Mouse (Mus musculus) natural killer cell, adult 2 months (primary cell): ENCODE data around the gene Slc16a6.

Source experiments
- DNase-seq, 2 experiments: peaks; one replicate each; pipeline ENCODE4 v3.0.0; 2022; ENCODE audit warnings: low spot score in 2 of 2

Gene Slc16a6

DNA sequence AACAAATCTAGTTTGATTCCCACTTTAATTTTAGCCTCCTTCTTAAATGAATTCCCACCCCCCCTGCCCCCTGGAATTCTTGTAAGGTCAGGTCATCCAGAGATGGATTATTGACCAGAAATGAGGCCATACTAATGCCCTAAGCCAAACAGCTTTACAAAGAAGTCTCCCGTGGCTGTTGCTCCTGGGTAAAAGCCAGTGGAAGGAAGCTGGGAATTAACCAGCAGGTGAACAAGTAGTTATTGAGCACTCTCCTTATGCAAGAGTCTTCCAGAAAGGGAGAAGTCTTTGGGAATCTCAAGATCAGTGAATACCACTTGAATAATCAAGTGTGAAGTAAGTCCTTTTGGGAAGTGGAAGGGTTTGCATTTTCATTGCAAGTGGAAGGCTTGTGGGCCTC, 13.7 kb upstream of the Slc16a6 start:
- no peak for DNase-seq

DNA sequence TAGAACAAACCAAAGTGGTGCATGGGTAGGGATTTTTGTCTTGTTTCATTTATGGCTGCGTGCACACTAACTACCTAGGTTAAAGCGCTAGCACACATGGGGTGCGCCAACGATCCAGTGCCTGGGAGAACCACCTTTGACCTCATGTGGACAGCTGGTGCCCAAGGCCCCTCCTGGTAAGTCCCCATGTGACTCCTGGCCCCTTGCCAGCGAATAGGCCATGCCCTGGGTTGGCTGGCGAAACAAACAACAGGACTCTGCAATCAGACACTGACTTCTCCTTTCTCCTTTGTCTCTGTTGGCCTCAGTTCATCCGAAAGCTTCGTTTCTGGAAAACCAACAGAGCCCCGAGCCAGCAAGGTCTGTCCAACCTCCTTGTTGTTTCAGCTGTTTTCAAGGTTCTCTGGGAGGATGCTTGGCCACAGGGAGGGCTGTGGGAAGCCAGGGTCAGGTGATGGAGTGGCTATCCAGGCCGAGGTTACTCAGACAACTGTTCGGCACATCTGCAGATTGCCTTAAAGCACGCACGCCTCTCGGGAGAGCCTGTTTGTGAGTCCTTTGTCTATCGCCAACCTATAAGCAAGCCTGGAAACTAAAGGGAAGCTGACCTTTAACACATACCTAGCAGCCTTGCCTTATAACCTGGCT, 12.1 kb upstream of the Slc16a6 start:
- no peak for DNase-seq

DNA sequence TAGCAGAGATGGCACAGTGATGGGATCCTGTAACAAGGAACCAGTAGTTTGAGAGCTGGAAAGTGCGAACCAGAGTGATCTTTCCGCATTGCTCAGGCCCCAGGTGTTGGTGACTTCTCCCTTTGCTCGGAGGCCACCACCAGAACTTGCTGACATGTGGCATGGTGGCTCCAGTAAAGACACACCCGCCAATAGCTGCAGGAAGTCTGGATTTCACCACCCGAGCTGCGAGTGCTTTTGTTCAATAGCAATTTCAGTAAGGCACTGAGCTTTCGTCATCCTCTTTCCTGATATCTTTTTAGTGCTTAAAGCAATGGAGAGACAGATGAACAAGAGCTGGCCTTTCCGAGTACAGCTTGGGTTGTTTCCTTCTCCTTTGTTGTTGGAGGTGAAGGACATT, 7.0 kb upstream of the Slc16a6 start:
- DNase-seq: no peak

DNA sequence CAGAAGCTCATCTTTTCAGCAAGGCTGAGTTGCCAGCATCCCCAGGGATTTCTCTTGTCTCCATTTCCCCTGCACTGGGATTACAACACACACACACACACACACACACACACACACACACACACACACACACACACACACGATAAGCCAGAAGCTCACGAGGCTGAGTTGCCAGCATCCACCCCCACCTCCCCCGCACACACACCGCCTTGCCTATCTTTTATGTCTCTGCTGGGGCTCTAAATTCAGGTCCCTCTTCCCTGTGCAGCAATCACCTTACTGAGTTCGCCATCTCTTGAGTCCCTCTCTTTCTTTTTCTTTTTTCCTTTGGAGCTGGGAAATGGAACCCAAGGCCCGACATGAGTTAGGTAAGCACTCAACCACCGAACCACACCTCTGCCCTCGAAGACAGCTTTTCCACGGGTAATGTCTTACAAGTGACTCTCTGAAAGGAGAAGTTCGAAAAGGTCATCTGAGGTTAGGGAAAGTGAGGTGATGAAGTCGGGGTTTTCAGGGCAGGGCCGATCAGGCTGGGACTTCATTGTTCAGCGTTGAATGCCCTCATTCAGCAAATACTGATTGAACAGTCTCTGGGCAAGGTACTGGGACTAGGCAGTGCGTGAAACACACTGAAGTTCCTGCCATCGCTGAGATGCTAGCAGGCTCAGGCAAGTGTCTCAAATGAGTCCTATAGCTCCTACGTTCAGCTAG, 6.3 kb upstream of the Slc16a6 start:
- DNase-seq: peak in 1 of 2 experiments; percentile 8

DNA sequence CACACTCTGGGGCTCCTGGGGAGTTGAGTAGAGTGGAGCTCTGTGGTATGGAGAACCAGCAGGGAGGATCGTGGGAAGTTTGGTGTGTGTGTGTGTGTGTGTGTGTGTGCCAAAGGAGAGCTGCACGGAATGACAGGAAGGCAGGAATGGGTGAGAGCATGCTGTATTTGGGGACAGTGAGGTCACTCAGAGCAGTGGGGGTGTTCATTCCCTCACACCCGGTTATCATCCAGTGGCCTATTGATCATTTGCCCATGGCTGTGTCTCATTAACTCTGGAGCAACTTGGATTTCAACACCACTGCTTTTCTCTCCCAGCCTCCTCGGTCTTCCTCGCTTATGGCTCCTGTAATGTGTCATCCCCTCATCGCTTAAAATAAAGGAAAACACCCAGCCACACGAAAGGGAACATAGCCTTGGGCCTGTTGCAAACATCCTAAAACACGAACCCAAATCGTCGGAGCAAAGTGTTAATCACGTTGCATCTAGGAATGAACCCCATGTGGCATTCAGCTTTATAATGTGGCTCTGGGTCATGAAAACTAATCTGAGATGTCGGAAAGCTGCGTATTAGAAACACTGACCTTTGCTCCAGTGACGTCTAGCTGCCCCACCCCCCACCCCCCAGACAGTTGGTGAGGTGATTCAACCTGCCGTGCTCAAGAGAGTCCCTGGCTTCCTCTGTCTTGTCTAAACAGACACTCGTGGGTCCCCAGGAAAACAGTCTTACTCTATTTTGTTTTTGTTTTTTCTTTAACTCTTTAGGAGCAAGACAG, 4.4 kb upstream of the Slc16a6 start:
- DNase-seq: no peak

DNA sequence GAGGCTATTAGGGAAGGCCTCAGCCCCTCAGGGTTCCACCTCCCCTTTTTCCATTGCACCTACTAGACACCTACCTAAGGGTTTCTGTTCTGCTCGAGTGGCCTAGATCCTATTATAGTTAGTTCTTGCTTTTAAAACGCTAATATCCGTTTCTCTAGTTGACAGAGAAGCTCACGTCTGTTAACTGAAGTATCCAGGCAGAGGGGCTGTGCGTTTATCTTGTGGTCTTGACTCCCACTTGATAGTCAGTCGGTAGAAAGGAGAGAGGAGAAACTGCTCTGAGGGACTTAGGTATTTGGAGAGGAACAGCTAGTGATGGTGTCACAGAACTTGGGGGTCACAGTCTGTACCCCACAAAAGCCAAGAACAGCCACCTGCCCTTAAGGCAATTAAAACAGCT, 3.3 kb upstream of the Slc16a6 start:
- DNase-seq: no peak

DNA sequence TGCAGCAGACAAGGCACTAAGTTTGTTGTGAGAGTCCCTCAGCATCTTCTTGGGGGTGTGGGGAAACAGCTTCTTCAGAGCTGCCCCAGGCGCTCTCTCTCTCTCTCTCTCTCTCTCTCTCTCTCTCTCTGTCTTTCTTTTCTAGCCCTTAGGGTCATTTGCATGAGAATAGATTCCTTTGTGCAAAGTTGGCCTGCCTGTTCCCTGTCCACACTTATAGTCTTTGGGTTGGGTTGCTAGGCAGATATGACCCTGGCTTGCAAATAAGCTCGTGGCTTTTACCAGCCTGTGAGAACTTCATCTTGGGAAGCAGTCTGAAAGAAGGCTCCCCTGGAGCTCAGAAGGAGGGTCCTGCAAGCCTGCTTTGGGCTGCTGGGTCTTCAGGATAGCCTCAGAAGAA, 2.8 kb upstream of the Slc16a6 start:
- DNase-seq: no peak

DNA sequence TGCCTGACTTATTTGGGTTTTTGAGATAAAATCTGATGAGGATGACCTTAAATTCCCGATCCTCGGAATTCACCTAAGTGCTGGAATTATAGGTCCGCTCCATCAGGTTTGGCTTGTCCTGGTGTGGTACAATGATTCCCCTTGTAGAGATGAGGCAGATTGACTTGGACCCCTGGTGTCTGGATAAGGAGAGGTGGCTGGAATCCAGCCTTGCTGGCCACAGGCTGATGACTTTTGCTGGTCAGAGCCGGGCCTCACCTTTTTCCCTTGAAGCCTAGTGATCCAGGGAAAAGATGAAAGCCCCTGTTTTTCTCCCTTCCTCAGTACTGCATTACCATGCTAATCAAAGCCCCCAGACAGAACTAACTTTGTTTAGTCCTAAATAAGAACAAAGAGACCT, 2.3 kb upstream of the Slc16a6 start:
- no peak for DNase-seq

DNA sequence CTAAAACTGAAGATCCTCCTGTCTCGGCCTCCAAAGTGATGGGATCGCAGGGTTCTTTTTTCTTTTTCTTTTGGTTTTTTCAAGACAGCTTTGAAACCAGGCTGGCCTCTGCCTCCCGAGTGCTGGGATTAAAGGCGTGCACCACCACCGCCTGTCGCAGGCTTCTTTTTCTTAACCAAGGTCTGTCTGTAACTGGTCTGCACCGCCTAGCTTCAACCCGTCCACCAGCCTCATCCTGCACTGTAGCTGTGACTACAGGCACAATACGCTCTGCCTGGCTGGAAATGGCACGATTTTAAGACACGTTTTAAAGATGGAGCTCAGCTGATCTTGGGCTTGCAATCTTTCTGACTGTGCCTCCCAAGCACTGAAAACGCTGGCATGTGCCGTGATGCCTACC, 1.4 kb upstream of the Slc16a6 start:
- DNase-seq: no peak

DNA sequence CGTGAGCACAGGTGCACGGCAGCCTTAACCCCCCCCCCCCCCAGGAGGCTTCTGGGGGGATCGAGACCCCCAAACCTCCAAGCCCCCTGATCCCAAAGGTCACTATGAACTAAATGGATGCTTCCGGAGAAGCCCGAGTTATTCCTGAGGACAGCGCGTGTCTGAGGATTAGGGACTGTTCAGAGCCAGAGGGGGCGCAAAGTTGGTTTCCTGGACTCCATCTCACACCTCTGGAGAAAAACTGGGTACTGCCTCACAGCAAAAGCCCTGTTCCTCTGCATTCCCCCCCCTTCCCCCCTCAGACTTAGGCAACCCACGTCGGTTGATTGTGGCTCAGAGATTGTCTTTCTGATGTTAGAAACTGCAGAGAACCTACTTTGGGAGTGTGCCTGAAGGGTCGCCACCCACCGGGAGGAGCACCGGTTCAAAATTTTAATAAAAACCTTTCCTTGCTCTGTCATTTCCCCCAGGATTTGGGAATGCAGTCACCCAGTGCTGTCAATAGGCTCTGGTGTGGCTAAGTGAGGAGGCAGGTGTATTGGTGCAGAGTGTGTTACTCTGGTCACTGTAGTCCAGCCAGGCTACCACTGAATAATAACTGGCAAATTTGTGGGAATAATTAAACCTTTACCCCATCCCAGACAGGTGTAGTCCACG, 816 bp upstream of the Slc16a6 start:
- DNase-seq: no peak

DNA sequence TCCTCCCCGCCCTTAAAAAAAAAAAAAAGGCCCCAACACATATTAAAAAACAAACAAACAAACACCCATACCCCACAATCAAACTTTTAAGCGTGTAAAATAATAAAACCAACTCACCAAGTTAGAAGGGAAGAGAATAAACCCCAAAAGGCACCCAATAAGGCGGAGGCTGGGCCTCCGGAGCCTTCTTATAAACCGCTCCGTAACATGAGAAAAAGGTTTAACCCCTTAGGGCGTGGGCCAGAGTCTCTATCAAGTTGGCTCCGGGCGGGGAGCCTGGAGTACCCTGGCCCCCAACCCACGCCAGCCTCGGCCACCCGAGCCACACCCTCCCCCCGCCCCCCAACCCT, 602 bp downstream of the Slc16a6 start:
- no peak for DNase-seq

DNA sequence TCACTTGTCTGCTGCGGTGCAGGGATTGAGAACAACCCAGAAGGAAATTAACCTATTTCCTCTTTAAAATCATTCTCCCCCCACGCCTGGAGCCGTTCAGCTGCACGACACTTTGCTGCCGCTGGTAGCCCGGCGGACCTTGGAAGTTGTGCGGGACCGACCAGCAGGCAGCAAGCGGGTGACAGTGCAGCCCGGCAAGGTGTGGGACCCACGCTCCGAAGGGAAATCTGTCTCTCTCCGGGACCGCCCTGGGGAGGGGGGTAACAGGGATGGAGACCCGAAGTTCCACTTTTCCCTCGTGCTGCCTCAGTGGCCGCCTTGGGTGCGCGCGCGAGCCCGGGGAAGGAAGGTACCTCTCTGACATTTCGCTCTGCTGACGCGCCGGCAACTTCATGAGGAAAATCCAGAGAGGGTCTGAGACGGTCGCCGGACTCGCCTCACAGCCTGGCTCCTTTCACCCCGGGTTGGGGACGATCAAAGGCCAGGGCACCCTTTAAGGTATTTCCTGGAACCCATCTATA, 1.2 kb downstream of the Slc16a6 start:
- DNase-seq: peak in 1 of 2 experiments; percentile 45

DNA sequence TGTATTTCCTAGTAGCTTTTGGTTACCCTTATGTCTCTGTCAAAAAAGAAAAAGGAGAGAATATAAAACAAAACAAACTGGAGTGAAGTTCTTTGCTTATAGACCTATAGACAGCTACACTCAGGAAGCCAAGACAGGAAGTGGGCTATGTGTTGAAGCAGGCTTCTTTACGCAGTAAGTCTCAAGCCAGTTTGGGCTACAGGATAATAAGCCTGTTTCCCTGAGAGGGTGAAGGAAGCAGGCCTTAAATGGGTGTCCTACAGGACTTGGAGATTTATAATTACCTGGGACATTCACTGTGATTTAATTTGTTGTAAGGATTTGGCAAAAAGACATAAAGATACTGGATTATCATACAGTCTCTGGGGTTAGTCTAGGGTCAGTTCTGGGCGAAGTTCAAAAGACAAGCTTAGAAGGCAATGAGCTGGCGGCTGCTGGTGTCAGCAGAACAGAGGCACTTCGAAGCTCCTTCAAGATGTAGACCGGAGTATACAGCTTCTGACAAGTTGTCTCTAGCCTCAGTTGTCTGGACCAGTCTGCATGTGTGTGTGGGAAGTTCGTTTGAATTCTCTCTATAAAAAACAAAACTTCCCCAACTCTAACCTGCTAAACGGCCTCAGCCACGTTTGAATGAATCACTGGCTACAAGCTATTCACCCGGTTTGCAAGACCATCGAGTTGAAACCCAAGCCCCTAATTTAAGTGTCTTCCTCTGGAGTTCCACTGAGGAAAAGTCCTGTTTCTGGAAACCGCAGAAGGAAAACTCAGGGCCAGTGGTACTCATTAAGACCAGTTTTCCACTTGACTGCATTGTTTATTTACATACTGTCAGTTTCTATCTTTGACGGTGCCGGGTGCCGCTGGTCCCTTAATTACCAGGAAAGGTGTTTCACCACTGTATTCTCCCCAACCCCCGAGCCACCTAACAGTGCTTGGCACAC, 2.2 kb downstream of the Slc16a6 start:
- DNase-seq: peak; percentile 28 to 51

DNA sequence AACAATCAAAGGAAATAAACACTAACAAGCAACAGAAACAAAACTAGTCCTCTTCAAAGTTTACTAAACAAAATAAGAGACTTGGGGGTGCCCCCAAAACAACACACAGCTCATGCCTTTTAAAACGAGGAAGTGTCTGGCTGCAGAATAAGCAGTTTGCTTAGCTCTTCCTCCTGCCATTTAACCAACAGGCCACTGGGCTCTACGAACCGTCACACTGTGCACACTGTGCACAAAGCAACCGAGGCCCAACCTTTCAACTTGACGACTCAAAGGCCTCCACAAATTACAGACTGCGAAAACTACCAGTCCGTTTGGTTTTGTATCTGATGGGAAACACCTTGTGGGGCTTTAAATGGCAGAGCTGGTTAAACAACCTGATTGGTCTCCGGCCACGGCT, 3.2 kb downstream of the Slc16a6 start:
- peak in 1 of 2 experiments; percentile 38 for DNase-seq

DNA sequence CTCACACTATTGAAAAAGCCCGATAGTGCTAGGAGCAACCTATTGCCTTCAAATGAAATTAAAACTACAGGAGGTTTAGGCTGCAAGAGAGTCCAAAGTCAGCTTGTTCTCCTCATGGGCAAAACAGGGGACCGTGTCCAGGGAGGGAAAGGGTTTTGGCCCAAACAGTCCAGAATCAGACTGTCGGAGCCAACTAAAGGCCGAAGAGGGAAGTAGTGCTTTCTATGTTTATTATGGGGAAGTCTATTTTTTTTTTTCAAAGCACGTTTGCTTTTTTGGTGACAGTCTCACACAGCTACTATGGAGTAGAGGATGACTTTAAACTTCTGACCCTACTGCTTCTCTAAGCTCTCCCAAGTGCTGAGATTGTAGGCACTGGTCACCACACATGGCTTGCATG, 5.3 kb downstream of the Slc16a6 start:
- no peak for DNase-seq

DNA sequence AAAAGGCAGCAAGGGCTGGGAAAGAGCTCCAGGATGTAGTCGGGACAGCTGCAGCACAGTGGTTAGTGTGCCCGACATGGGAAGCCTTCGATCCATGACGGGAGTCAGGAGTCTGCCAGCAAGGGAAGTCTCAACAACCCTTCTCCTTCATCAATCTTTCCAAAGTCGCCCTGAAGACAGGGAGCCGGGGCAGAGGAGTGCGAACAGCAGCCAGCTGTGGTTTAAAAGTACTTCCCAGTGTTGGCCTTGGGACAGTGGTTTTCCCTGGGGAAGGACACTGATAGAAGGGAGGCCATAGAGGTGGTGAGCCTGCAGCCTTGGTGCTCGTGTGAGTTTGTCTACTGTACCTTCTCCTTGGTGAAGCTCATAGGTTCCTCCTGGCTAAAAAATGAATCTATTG, 6.4 kb downstream of the Slc16a6 start:
- no peak for DNase-seq

DNA sequence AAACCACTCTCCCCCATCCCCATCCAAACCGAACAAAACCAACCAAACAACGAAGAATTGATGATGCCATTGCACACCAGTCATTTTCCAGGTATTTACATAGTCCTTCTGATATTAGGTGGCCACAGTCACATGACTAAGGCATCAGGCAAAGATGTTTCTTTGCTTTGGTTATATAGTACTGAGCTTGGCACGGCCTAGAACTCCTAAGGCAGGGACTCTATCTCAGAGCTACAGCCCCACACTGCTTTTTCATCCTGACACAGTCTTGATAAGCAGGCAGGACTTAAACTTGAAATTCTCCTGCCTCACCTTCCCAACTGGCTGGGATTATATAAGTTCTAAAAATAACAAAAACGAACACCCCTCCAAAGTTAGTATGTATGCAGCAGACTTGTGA, 8.3 kb downstream of the Slc16a6 start:
- no peak for DNase-seq

DNA sequence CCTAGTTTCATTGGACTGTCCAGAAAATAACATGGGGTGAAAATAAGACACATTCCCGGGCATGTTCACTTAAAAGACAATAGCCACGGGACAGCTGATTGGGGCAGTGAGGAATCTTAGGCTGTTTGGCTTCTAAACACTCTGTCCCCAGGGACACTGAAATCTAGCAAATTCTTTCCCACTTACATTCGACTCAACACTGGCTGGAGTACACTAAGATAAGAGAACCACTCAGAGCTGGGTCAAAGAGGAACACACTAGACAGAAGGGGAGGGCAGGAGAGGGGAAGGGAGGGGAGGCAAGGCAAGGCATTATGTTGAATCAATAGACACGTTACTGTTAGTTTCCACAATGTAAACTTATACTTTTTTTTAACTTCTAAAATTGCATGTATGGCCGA, 12.8 kb downstream of the Slc16a6 start:
- DNase-seq: no peak

DNA sequence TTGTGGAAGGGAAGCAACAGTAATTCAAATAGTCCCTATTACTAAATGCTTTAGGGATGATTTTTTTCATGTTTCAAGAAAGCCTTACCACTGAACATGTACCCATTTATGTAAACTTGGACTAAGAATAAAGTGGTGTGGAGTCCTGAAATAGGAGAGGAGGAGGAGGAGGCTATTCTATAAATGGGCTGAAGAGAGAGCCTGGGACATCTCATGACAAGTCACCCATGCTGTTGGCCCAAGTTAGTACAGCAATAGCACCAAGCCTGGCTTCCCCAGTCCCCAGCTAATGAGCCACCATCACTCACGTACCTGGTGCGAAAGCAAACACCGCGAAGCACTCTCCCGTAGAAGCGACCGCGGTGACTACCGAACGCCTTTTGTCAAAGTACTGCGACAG, 15.2 kb downstream of the Slc16a6 start:
- no peak for DNase-seq

DNA sequence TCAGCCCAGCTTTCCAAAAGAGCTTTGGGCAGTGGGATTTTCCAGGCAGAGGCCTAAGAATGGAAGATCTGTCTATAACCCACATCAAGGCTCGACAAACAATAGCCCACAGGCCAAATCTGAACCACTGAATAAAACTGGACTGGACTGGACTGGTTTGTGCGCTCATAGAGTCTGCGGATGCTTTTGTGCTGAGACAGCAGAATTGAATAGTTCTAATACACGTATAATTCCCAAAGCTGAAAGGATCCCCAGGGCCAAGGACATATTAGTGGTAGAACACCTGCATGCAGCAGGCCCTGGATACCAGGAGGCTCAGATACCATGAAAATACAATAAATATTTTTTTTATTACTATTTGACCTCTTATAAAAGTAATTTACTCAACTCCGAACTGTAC, 17.1 kb downstream of the Slc16a6 start:
- no peak for DNase-seq

DNA sequence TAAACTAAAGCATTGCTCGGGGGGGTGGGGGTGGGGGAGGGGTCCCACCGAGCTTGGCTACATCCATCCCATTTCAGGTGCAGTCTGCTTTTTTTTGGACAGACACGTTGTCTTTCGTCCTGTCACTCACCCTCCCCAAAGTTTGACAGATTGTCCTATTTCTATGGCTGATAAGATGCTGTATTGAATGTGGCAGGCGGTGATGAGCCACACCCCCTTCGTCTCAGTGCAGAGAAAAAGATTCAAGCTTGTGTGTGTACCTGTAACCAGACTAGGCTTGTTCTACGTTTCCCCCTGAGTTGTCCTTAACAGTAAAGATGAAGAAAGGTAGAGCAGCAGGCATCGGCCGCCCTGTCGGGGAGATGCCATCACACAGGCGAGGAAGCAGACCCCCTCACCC, 22.2 kb downstream of the Slc16a6 start:
- no peak for DNase-seq
